Mouse (Mus musculus) testis, adult 2 months (tissue): Measurements from ENCODE around the gene Tead3. TPM values are rescaled to one million over a fixed set of nuclear protein-coding genes. Genes with fewer than 3 reads are reported as not detected.
"Not testable (repeated sequence)": the region's sequence is repeated elsewhere in the genome, so short reads cannot be mapped to it uniquely, and the experiment has no call there.

Experiments used
- H3K27ac ChIP-seq: fragments of 200-500 bp; 2 replicates; pipeline ENCODE4 v1.5.1; 2012; ENCODE audit warnings: low read depth, low read length; ENCODE audit not compliant: control insufficient read depth, insufficient read depth
- H3K27me3 ChIP-seq: fragments of 200-500 bp; 2 replicates; pipeline ENCODE4 v1.6.1; 2012; ENCODE audit warnings: mild to moderate bottlenecking, low read length, moderate library complexity; ENCODE audit not compliant: control insufficient read depth, insufficient read depth
- H3K36me3 ChIP-seq: fragments of 200-500 bp; 2 replicates; pipeline ENCODE4 v1.6.1; 2012; ENCODE audit warnings: mild to moderate bottlenecking, low read length; ENCODE audit not compliant: control insufficient read depth, insufficient read depth
- H3K4me1 ChIP-seq: fragments of 200-500 bp; 2 replicates; pipeline ENCODE4 v1.6.1; 2012; ENCODE audit warnings: low read length; ENCODE audit not compliant: control insufficient read depth, insufficient read depth
- H3K4me3 ChIP-seq: fragments of 200-500 bp; 2 replicates; pipeline ENCODE4 v1.5.1; 2012; ENCODE audit warnings: low read depth, mild to moderate bottlenecking, low read length, moderate library complexity, mixed read lengths; ENCODE audit not compliant: control insufficient read depth
- CTCF ChIP-seq: fragments of 200-500 bp; IDR thresholded peaks from 2 replicates; pipeline ENCODE4 v1.5.1; 2012; ENCODE audit warnings: low read depth, mild to moderate bottlenecking, inconsistent platforms, low read length, moderate library complexity; ENCODE audit not compliant: control insufficient read depth, insufficient read depth, insufficient replicate concordance
- POLR2A ChIP-seq: fragments of 200-500 bp; IDR thresholded peaks from 2 replicates; pipeline ENCODE4 v1.6.1; 2012; ENCODE audit warnings: low read depth, mild to moderate bottlenecking, inconsistent platforms, low read length, moderate library complexity; ENCODE audit not compliant: control insufficient read depth
- polyA plus RNA-seq: library from polyadenylated mRNA; depleted of rRNA; stranded (reverse); fragments of >200 nt; gene quantifications from 2 replicates; pipeline ENCODE4 v1.2.3, GENCODE M21; 2012

Gene Tead3
- polyA plus RNA-seq, 1 experiment: 3.2 TPM

DNA sequence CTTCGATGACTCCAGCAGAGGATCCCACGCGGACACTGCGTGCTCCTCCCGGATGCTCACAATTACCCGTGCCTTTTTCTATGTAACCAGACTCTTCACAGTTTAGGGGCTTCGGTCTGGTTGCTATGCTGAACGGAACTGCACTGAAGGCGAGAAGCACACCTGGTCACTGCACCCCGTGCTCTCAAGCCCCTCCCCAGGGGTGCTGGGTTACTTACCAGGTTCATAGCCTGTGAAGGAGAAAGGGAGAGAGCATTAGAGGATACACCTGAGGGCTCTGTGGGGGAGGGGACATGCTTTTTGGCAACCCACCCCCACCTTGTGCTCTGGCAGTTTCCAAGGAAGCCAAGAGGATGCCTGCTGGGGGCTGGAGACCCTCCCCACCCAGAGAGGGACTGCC is 15.3 kb downstream of the Tead3 start:
- H3K4me3 ChIP-seq: no peak overlapping the region
- no peak overlapping the region for H3K27ac ChIP-seq
- peaks cover 1% of the 10 kb centered on the region; the same call in 1 of the 2 replicates for H3K36me3 ChIP-seq
- H3K4me1 ChIP-seq: peaks cover 9% of the 10 kb centered on the region
- H3K27me3 ChIP-seq: no peaks in the 10 kb centered on the region
- TF ChIP-seq POLR2A (no peak), CTCF (no peak)

DNA sequence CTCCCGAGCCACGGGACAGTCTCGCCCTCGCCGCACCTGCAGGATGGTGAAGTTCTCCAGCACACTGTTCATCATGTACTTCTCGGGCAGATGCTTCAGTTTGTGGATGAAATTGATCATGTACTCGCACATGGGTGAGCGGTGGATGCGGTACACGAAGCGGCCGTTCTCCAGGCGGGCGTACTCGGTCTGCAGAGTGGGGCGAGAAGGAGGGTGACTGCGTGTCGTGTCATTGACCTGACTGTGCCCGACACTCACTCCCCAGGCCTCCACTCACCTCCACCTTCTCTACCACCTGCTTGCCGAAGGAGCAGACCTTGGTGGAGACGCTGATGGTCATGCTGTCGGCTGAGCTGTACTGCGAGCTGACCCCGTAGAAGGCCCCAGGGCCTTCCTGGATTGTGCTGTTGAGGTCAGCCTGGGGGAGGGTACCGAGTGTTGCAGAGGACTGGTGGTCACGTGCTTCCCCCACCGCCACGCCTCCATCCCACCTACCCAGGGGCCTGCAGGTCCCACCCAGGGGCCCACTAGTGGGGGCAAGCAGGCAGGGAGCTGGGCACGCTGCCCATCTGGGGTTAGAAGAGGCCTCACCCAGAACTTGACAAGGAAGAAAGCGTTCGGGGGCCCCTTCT is 17.6 kb downstream of the Tead3 start:
- H3K27ac ChIP-seq: no peak overlapping the region
- TF ChIP-seq CTCF: no peak
- H3K4me1 ChIP-seq: peaks cover 14% of the 10 kb centered on the region
- peaks cover 1% of the 10 kb centered on the region for H3K36me3 ChIP-seq
- H3K27me3 ChIP-seq: no peaks in the 10 kb centered on the region
- H3K4me3 ChIP-seq: peak overlapping the region; percentile 0; the same call in 1 of the 2 replicates

DNA sequence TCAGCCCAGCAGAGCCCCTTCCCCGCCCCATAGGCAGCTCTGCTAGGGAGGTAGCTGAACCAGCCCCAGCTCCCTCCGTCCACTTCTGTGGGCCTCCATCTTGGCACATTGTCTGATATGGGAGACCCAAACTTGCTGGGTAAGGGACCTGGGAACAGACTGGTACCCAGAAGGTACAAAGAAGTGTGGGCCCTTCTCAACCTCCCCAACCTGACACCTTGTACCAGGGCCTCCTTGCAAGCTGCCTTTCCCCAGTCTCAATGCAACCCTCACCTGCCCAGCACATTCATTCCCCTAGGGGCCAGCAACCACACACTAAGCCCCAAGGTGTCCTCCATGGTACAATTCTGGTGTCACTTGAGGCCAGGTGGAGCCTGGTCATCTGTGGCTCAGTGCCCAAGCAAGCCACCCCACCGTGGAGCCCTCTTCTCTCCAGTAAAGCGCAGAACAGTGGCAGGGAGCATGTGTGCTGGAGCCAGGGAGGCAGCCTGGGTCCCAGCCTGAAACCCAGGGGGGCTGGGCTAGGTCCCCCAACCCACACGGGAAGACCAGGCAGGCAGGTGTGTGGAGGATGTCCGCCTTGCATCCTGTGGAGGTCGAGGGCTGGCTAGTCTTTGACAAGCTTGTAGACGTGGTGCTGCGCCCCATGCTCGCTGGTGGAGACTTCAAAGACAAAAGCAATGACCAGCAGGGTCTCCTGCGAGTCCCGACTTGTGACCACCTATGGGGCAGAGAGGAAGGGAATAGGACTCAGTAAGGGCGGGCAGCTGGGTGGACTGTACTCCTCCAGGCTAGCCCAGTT is 18.3 kb downstream of the Tead3 start:
- TF ChIP-seq POLR2A (no peak), CTCF (no peak)
- peaks cover 1% of the 10 kb centered on the region for H3K36me3 ChIP-seq
- no peak overlapping the region for H3K27ac ChIP-seq
- H3K27me3 ChIP-seq: no peaks in the 10 kb centered on the region
- H3K4me3 ChIP-seq: no peak overlapping the region
- peaks cover 21% of the 10 kb centered on the region for H3K4me1 ChIP-seq

DNA sequence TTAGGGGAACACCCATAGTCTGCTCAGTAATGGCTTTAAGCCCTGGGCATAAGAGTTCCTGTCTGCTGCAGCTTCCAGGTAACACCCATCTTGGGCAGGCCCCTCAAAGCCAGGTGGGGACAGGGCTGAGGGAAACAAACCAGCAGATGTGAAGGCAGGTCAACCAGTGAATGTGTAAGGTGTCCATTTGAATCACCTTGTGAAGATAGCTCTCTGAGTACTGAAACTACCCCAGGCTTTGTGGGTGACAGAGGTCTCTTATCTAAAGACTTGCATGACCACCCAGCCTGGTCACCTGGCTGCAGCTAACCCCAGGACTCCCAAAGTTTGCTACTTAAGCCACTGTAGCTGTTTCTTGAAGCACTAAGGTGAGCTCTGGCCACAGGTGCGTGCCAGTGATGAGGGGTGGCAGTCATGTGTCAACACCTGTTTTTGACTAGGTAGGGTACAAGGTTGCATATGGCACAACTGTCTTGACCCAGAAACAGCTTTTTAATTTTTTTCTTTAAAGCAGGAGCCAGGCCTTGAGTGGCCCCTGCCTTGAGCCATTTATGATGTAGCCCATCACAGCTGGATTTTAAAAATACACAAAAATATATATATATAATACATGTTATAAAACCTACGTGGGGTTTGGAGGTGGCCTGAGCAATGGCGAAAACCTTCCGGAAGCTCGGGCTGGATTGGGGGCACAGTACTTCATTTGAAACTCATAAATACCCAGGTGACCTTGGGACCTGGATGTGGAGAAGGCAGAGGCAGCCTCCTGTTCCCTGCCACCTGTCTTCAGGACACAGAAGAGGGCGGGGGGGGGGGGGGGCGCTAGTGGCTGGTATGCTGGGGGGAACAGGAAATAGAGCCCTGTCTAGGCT is 19.1 kb downstream of the Tead3 start:
- TF ChIP-seq CTCF (no peak), POLR2A (no peak)
- Histone ChIP-seq H3K36me3 (peaks cover 1% of the 10 kb centered on the region), H3K27ac (no peak overlapping the region), H3K4me1 (peaks cover 23% of the 10 kb centered on the region), H3K27me3 (no peaks in the 10 kb centered on the region), H3K4me3 (no peak overlapping the region)

DNA sequence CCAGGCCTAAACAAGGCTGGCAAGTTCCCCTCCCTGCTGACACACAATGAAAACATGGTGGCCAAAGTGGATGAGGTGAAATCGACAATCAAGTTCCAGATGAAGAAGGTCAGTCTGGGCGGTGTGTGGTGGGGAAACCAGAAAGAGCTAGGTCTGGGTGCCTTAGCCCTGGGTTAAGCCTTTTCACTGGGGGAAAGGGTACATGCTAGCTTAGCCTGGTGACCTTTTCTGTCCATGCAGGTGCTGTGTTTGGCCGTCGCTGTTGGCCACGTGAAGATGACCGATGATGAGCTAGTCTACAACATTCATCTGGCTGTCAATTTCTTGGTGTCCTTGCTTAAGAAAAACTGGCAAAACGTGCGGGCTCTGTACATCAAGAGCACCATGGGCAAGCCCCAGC is 20.0 kb downstream of the Tead3 start:
- not testable (repeated sequence) for H3K36me3 ChIP-seq, H3K4me3 ChIP-seq, H3K27ac ChIP-seq, H3K27me3 ChIP-seq
- peaks cover 23% of the 10 kb centered on the region for H3K4me1 ChIP-seq

DNA sequence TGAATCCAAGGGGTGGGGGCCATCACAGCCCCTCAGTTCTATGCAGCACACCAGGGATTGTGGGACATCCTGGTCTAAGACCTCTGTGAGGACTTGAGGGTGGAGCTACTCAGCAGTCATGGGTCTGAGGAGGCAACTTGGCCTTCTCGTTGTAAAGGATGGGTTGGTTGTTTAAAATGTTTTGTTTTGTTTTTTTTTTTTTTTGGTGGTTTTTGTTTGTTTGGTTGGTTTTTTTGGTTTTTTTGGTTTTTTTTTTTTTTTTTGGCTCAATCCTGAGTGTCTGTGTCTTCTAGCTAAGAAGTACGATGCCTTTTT is 20.4 kb downstream of the Tead3 start:
- no peak overlapping the region for H3K27ac ChIP-seq
- H3K36me3 ChIP-seq: peaks cover 1% of the 10 kb centered on the region
- H3K27me3 ChIP-seq: no peaks in the 10 kb centered on the region
- H3K4me1 ChIP-seq: peaks cover 23% of the 10 kb centered on the region
- H3K4me3 ChIP-seq: no peak overlapping the region
- no peak for TF ChIP-seq POLR2A

DNA sequence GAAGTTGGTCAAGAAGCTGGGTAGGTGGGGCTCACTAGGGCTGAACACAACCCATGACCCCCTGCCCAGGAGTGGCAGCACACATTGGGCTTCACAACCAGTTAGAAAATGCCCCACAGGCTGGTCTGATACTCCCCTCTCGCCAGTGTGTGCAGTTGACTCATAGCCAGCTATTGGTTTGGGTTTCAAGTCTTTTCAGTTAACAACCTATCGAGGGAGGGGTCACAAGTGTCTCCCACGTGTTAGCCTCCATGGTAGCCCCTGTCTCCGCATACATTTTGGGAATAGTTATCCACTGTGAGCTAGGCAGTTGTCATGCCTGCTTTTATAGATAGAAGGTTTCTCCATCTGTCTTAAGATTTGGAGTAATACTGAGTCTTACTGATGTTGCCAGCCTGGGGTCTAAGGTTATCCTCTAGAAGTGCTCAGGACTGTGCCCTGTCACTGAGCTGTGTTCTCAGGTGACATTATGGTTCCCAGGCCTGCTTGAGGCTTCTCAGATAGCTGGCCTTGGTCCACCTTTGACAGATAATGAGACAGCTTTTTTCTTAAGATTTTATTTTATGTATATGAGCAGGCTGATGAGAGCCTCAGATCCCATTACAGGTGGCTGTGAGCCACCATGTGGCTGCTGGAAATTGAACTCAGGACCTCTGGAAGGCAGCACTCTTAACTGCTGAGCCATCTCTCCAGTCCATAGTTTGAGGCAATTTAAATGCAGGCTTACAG is 20.9 kb downstream of the Tead3 start:
- Histone ChIP-seq H3K27ac (no peak overlapping the region; the same call in 1 of the 2 replicates), H3K27me3 (no peaks in the 10 kb centered on the region), H3K4me1 (peaks cover 23% of the 10 kb centered on the region), H3K4me3 (peak overlapping the region; percentile 90), H3K36me3 (peaks cover 1% of the 10 kb centered on the region)
- TF ChIP-seq CTCF (no peak), POLR2A (no peak)
